Mouse (Mus musculus) spleen, adult 2 months (tissue): ENCODE data around the gene Icosl. TPM values are rescaled to one million over a fixed set of nuclear protein-coding genes. Genes with fewer than 3 reads are reported as not detected.

Experiments used
- DNase-seq, 2 experiments: peaks; one replicate each; pipeline versions ENCODE4 v3.0.0 to v3.0.0-alpha.2; 2012 to 2021; ENCODE audit warnings: low spot score in 2 of 2, low read depth in 1 of 2
- H3K27ac ChIP-seq: fragments of 200-500 bp; 2 replicates; pipeline ENCODE4 v1.5.1; 2012; ENCODE audit warnings: low read length, inconsistent platforms; ENCODE audit not compliant: insufficient read depth
- H3K27me3 ChIP-seq: fragments of 200-500 bp; 2 replicates; pipeline ENCODE4 v1.6.1; 2012; ENCODE audit warnings: mild to moderate bottlenecking, moderate library complexity, low read length, inconsistent platforms; ENCODE audit not compliant: control insufficient read depth, insufficient read depth
- H3K36me3 ChIP-seq: fragments of 200-500 bp; 2 replicates; pipeline ENCODE4 v1.6.1; 2012; ENCODE audit warnings: mild to moderate bottlenecking, low read length, inconsistent platforms; ENCODE audit not compliant: control insufficient read depth, insufficient read depth
- H3K4me1 ChIP-seq: fragments of 200-500 bp; 2 replicates; pipeline ENCODE4 v1.6.1; 2011; ENCODE audit warnings: inconsistent platforms; ENCODE audit not compliant: control insufficient read depth, insufficient read depth, insufficient read length
- H3K4me3 ChIP-seq: fragments of 200-500 bp; 2 replicates; pipeline ENCODE4 v1.5.1; 2011; ENCODE audit warnings: mild to moderate bottlenecking, inconsistent platforms; ENCODE audit not compliant: insufficient read depth, insufficient read length; ENCODE audit errors: extremely low read depth
- CTCF ChIP-seq: fragments of 200-500 bp; IDR thresholded peaks from 2 replicates; pipeline ENCODE4 v1.5.1; 2011; ENCODE audit warnings: mild to moderate bottlenecking, inconsistent platforms; ENCODE audit not compliant: insufficient read depth, insufficient read length, insufficient replicate concordance; ENCODE audit errors: extremely low read depth
- POLR2A ChIP-seq: fragments of 200-500 bp; IDR thresholded peaks from 2 replicates; pipeline ENCODE4 v1.6.1; 2011; ENCODE audit warnings: low read depth, low read length, inconsistent platforms
- WGBS: fragments of 180-500 bp; shearing (Covaris S2); methylation state at CpG from one replicate; pipeline ENCODE4 v1.1.7; 2018; 5-methylcytosine and 5-hydroxymethylcytosine counted together
- polyA plus RNA-seq: library from polyadenylated mRNA; depleted of rRNA; stranded (reverse); fragments of >200 nt; gene quantifications from 2 replicates; pipeline ENCODE4 v1.2.3, GENCODE M21; 2012; rRNA removed

Gene Icosl
- polyA plus RNA-seq, 1 experiment = 82.7 TPM

DNA sequence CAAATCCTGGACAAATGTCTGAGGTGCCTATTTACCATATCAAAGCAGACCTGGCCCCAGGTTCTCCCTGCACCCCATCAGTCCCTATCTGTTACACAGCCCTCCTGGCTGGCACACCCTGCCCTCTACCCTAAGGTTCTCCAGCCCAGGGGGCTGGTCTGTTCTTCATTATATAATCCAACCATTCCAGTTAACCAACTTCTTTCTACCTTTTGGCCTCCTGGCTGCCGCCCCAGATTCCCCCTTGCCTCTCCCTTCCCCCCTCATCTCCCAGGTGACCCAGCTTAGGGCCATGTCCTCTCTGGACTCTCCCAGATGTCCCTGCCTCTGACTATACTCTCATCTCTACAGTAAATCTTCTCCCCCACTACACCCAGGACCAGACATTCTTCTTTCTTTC is 58.8 kb downstream of the Icosl start:
- no peak for DNase-seq
- Histone ChIP-seq H3K27me3 (no peaks in the 10 kb centered on the region), H3K4me3 (no peak overlapping the region), H3K27ac (no peak overlapping the region), H3K4me1 (no peaks in the 10 kb centered on the region; the same call in 1 of the 2 replicates), H3K36me3 (no peaks in the 10 kb centered on the region)
- no peak for TF ChIP-seq POLR2A
- TF ChIP-seq CTCF = no peak
- 100% methylated on average over 1 of the region's 1 CpGs for WGBS

DNA sequence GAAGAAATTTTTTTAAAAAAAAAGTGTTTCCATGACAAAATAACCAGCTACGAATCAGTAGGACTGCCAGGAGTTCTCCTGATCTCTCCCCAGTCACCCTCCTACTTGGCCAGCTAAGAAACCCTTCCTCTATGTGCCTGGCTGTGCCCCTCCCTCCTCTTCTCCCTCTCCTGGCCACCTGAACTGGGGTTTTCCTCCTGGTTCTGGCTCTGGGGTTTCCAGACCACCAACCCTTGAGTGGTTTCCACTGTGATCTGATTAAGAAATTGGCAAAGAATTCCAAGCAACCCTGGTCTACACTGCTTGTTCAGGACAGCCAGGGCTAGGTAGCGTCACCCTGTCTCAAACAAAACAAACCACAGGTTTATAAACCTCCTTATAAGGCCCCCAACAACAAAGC is 59.5 kb downstream of the Icosl start:
- no peak for TF ChIP-seq CTCF
- TF ChIP-seq POLR2A = no peak
- H3K27ac ChIP-seq = no peak overlapping the region
- no peaks in the 10 kb centered on the region for H3K36me3 ChIP-seq
- 82% methylated on average over 2 of the region's 2 CpGs for WGBS
- DNase-seq = no peak
- no peak overlapping the region for H3K4me3 ChIP-seq
- no peaks in the 10 kb centered on the region; the same call in 1 of the 2 replicates for H3K4me1 ChIP-seq
- H3K27me3 ChIP-seq = no peaks in the 10 kb centered on the region

- H3K4me3 ChIP-seq = no peak overlapping the region
- no peaks in the 10 kb centered on the region for H3K27me3 ChIP-seq
- WGBS = 92% methylated on average over 11 of the region's 11 CpGs
- TF ChIP-seq CTCF = no peak
- no peak for TF ChIP-seq POLR2A
- H3K4me1 ChIP-seq = peaks cover 6% of the 10 kb centered on the region; the same call in 1 of the 2 replicates
- no peak for DNase-seq
- H3K27ac ChIP-seq = no peak overlapping the region
- H3K36me3 ChIP-seq = no peaks in the 10 kb centered on the region
Observed at GRCm38 (mm10) chr10:78129423-78129822, 60.3 kb downstream of the Icosl start.

- DNase-seq = no peak
- TF ChIP-seq POLR2A (no peak), CTCF (no peak)
- WGBS = 58% methylated on average over 4 of the region's 4 CpGs
Observed at GRCm38 (mm10) chr10:78129998-78130397, 60.9 kb downstream of the Icosl start.

More at GRCm38 (mm10) chr10:78129998-78130397, 60.9 kb downstream of the Icosl start:
- H3K27me3 ChIP-seq = no peaks in the 10 kb centered on the region
- no peak overlapping the region for H3K27ac ChIP-seq
- H3K4me3 ChIP-seq = no peak overlapping the region
- peaks cover 10% of the 10 kb centered on the region; the same call in 1 of the 2 replicates for H3K4me1 ChIP-seq
- H3K36me3 ChIP-seq = no peaks in the 10 kb centered on the region

Other genes with a start within 250 kb of the Icosl start
- gene Krtap10-4, start 242.2 kb upstream of the Icosl start, polyA plus RNA-seq = not detected in 2 replicates
- not detected in 2 replicates for gene Krtap10-10, start 233.4 kb upstream of the Icosl start, polyA plus RNA-seq
- not detected in 2 replicates for gene Gm36176, start 222.5 kb upstream of the Icosl start, polyA plus RNA-seq
- gene Gm10318, start 216.4 kb upstream of the Icosl start, polyA plus RNA-seq = not detected in 2 replicates
- gene Gm3285, start 207.3 kb upstream of the Icosl start, polyA plus RNA-seq = 0.09 TPM in 1 of 2 replicates, not detected in the other
- 0.70 and 1.2 TPM in 2 replicates for gene Lrrc3, start 166.8 kb upstream of the Icosl start, polyA plus RNA-seq
- 51.6 and 52.3 TPM in 2 replicates for gene Trpm2, start 98.7 kb upstream of the Icosl start, polyA plus RNA-seq
- gene 1810043G02Rik, start 90.8 kb upstream of the Icosl start, polyA plus RNA-seq = 21.4 and 30.1 TPM in 2 replicates
- 61.1 and 65.8 TPM in 2 replicates for gene Pfkl, start 59.2 kb upstream of the Icosl start, polyA plus RNA-seq
- gene Dnmt3l, start 27.4 kb upstream of the Icosl start, polyA plus RNA-seq = 0.08 TPM in 1 of 2 replicates, not detected in the other
- gene Aire, start 25.7 kb upstream of the Icosl start, polyA plus RNA-seq = 4.0 and 4.6 TPM in 2 replicates
- 68.7 and 105 TPM in 2 replicates for gene D10Jhu81e, start 100.5 kb downstream of the Icosl start, polyA plus RNA-seq
- gene Pwp2, start 115.8 kb downstream of the Icosl start, polyA plus RNA-seq = 11.2 and 11.7 TPM in 2 replicates
- 41.8 and 45.9 TPM in 2 replicates for gene Trappc10, start 175.3 kb downstream of the Icosl start, polyA plus RNA-seq